Mouse (Mus musculus): ENCODE data around the gene Mmel1. TPM values are rescaled to one million over a fixed set of nuclear protein-coding genes. Genes with fewer than 3 reads are reported as not detected.

Gene Mmel1
- polyA plus RNA-seq, 1 experiment from 2014 or later, result 0.56 TPM

DNA sequence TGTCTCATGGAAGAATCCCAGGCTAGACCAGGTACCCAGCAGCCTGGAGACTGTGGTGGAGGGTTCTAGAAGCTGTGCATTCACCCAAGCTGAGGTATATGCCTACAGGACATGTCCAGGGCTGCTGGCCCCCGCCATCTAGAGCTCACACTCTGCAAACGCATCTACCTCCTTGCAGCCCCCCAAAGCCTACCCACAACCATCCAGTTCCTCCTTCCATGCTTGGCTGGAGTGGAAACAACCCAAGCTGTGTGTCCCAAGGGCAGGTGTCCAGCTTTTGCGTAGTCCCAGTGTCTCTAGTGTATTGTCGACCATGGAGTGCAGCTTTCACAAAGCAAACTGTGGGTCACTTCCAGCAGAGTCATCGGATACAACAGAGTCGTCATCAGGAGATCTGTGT lies 2.1 kb upstream of the Mmel1 start:
- no peaks in the 10 kb centered on the region for H3K9me3 ChIP-seq
- ATAC-seq (replicated peaks), result no peak
- no peak overlapping the region for H3K4me3 ChIP-seq
- no peaks in the 10 kb centered on the region; the same call in 1 of the 2 replicates for H3K27me3 ChIP-seq
- H3K4me1 ChIP-seq, result peaks cover 13% of the 10 kb centered on the region
- no peak overlapping the region for H3K27ac ChIP-seq (replicated peaks)
- WGBS, result 85% methylated on average over 6 of the region's 6 CpGs
- H3K4me2 ChIP-seq (replicated peaks), result no peak overlapping the region
- no peak overlapping the region for H3K9ac ChIP-seq (replicated peaks)
- no peaks in the 10 kb centered on the region for H3K36me3 ChIP-seq

DNA sequence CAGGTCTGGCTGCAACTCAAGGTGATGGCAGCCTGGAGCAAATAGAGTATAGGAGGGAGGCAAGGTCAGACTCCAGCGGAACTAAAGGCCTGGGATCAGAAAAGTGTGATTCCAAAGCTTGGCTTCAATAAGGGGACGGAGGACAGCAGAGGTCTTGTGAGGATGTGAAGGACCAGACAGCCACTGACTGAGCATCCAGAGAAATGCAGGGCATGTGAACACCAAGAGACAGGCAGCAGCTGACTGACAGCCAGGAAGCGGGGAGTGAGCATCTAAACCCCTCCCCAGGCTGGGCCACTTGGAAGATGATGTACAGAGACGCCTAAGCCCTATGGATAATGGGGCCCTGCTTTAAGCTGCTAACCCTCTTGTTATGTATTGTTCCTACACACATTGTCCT lies 1.3 kb downstream of the Mmel1 start:
- Histone ChIP-seq H3K27ac (replicated peaks) (no peak overlapping the region), H3K9ac (replicated peaks) (no peak overlapping the region), H3K27me3 (peaks cover 4% of the 10 kb centered on the region; the same call in 1 of the 2 replicates), H3K36me3 (no peaks in the 10 kb centered on the region), H3K4me3 (no peak overlapping the region), H3K9me3 (no peaks in the 10 kb centered on the region), H3K4me2 (replicated peaks) (no peak overlapping the region), H3K4me1 (no peaks in the 10 kb centered on the region)
- no peak for ATAC-seq (replicated peaks)
- WGBS, result 71% methylated on average over 4 of the region's 4 CpGs

DNA sequence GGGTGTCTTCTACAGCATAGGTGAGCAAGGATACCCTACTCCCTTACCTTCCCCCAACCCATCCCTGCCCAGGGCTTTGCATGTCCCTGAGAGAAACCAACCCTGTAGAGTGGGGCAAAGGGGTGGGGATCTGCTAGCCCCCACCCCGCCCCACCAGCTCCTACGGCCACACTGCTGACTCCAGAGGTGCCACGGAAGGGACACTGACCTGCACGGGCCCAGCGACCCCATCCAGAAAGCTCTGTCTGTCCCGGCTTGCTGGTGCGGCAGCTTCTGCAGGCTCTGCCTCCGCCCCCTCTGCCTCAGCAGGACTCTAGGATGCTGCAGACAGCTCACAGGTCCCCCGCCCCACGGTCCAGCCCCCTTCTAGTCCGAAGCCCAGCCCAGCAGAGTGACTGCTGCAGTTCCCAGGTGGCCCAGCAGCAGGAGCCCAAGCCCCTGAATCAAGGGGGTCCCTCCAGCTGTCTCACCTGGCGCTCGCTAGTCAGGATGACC lies 2.4 kb downstream of the Mmel1 start:
- 2% methylated on average over 13 of the region's 13 CpGs for WGBS
- H3K4me2 ChIP-seq (replicated peaks), result no peak overlapping the region
- no peak overlapping the region for H3K9ac ChIP-seq (replicated peaks)
- 0 out of 2 replicates have a peak, but pooled peaks have one; percentile 29 for ATAC-seq (replicated peaks)
- no peaks in the 10 kb centered on the region for H3K36me3 ChIP-seq
- peaks cover 4% of the 10 kb centered on the region; the same call in 1 of the 2 replicates for H3K27me3 ChIP-seq
- H3K4me3 ChIP-seq, result no peak overlapping the region
- H3K27ac ChIP-seq (replicated peaks), result no peak overlapping the region
- no peaks in the 10 kb centered on the region for H3K9me3 ChIP-seq
- H3K4me1 ChIP-seq, result no peaks in the 10 kb centered on the region

DNA sequence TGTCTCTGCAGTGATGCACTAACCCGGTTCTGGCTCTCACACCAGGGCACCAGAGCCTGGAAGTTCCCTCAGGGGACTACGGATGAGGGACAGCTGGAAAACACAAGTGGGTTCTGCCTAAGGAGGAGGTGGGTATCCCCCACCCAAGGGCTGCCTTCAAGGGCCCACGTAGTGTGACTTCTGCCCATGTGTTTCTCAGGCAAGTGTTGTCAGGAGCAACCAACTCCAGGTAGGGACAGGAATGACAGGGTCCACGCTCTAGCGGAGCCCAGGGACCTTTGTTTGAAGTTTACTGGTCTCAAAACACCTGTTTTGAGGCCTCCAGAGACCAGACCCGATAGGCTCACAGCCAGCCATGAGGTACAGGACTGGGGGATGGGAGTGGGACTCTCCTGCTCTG lies 3.8 kb downstream of the Mmel1 start:
- peaks cover 4% of the 10 kb centered on the region; the same call in 1 of the 2 replicates for H3K27me3 ChIP-seq
- no peak overlapping the region for H3K9ac ChIP-seq (replicated peaks)
- H3K27ac ChIP-seq (replicated peaks), result no peak overlapping the region
- WGBS, result 71% methylated on average over 6 of the region's 6 CpGs
- ATAC-seq (replicated peaks), result no peak
- H3K9me3 ChIP-seq, result no peaks in the 10 kb centered on the region
- no peaks in the 10 kb centered on the region for H3K36me3 ChIP-seq
- H3K4me1 ChIP-seq, result peaks cover 1% of the 10 kb centered on the region; the same call in 1 of the 2 replicates
- H3K4me3 ChIP-seq, result no peak overlapping the region
- no peak overlapping the region for H3K4me2 ChIP-seq (replicated peaks)

DNA sequence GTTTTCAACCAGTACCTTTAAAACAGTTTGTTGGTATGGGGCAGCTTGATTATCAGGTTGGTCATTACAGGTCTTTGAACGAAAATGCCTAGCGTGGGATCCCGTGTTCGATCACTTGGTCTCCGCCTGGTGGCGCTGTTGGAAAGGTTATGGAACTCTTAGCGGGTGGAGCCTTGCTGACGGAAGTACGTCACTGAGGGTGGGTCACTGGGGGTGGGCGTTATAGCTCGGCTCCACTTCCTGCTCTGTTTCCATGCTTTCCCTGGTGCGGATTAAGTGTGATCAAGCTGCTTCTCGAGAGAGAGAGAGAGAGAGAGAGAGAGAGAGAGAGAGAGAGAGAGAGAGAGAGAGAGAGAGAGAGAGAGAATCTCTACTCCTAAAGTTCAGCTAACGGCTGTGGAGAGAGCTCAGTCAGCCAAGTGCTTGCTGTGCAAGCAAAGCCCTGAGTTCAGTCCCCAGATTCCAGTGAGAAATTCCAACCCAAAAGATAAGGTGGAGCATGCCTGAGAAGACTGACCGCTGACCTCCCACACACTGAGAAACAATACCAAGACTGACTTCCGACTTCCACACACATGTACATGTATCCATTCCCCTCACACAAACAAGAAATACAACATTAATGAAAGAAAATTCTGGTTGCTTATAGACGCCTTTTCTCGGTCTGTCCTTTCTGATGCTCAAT lies 8.6 kb downstream of the Mmel1 start:
- Histone ChIP-seq H3K27ac (replicated peaks) (peak overlapping the region; percentile 62), H3K27me3 (0 out of 2 replicates have a peak, but pooled peaks cover 4% of the 10 kb centered on the region), H3K4me2 (replicated peaks) (peak overlapping the region; percentile 50), H3K4me1 (peaks cover 5% of the 10 kb centered on the region; the same call in 1 of the 2 replicates), H3K36me3 (no peaks in the 10 kb centered on the region), H3K9me3 (no peaks in the 10 kb centered on the region), H3K4me3 (peak overlapping the region; percentile 32), H3K9ac (replicated peaks) (peak overlapping the region; percentile 40; the same call in 1 of the 2 replicates)
- peak; percentile 95 for ATAC-seq (replicated peaks)
- WGBS, result 13% methylated on average over 17 of the region's 18 CpGs

DNA sequence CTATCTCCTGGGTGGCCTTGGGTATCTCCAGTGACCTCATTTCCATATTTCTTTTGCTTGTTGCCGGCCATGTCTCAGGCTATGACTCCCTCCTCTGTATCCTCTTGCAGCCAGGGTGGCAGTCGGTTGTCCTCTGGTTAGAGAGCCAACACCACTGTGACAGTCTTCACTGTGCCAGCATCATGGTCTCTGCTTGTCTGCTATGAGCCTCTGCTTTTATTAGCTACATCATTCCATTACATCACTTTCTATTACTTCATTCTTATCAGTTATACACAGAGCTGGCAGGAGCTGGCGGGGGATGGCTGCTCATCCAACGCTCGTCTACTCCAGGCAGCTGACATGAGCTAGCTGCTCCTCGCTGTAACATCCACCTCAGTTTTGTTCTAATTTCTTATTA lies 11.3 kb downstream of the Mmel1 start:
- peaks cover 5% of the 10 kb centered on the region; the same call in 1 of the 2 replicates for H3K4me1 ChIP-seq
- ATAC-seq (replicated peaks), result no peak
- H3K9ac ChIP-seq (replicated peaks), result no peak overlapping the region

DNA sequence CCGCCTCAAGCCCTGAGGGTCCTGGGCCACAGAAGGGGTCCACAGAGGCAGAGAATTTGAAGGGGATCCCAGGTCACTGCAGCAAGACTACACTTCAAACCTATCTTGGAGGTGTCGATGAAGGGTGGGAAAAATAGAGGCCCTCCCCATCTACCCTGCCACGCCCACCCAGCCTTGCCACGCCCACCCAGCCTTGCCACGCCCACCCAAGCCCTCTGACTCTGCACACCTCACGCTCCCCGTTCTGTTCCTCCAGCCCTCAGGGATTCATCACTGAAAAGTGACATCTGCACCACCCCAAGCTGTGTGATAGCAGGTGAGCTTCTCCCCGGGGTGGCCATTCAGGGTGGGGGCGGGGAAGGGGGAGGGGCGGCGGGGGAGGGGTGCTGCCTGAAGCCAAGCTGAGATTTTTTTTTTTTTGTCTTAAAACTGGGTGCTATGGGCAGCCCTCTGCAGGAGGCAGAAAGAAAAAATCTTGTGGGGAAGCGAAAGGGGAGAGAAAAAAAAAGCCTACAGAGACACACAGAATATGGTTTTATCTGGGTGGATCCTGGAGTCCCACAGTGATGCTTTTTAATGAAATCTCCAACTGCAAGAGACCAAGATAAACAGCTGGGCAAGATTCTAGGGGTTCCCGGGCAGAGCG lies 12.8 kb downstream of the Mmel1 start:
- ATAC-seq (replicated peaks), result no peak
- no peak overlapping the region for H3K4me3 ChIP-seq
- no peaks in the 10 kb centered on the region for H3K9me3 ChIP-seq
- H3K9ac ChIP-seq (replicated peaks), result no peak overlapping the region
- no peaks in the 10 kb centered on the region for H3K36me3 ChIP-seq
- no peak overlapping the region for H3K27ac ChIP-seq (replicated peaks)
- H3K4me2 ChIP-seq (replicated peaks), result no peak overlapping the region
- WGBS, result 30% methylated on average over 14 of the region's 14 CpGs
- H3K4me1 ChIP-seq, result peaks cover 5% of the 10 kb centered on the region; the same call in 1 of the 2 replicates
- H3K27me3 ChIP-seq, result no peaks in the 10 kb centered on the region

More for the DNA sequence above, 11.3 kb downstream of the Mmel1 start:
- H3K9me3 ChIP-seq, result no peaks in the 10 kb centered on the region
- no peaks in the 10 kb centered on the region for H3K27me3 ChIP-seq
- no peak overlapping the region for H3K27ac ChIP-seq (replicated peaks)
- no peak overlapping the region for H3K4me3 ChIP-seq
- WGBS, result 78% methylated on average over 6 of the region's 6 CpGs
- no peak overlapping the region for H3K4me2 ChIP-seq (replicated peaks)
- H3K36me3 ChIP-seq, result no peaks in the 10 kb centered on the region

DNA sequence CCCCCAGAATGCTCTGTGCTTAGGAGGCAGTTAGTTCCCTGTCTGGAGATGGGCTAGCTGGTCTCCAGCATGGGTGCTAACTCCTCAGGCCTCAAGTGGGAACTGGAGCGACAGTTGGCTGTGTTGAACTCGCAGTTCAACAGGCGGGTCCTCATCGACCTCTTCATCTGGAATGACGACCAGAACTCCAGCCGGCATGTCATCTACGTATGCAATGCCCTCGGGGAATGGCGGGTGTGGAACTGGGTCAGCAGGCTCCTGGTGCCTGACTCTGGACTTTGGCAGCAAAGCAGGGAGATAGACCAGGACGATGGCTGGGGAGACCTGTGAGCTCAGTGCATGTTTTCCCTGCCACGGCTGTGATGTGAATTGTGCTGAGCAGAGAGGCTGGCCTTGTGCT lies 16.0 kb downstream of the Mmel1 start:
- Histone ChIP-seq H3K27ac (replicated peaks) (no peak overlapping the region), H3K27me3 (no peaks in the 10 kb centered on the region), H3K9ac (replicated peaks) (no peak overlapping the region), H3K9me3 (no peaks in the 10 kb centered on the region), H3K4me3 (no peak overlapping the region), H3K36me3 (no peaks in the 10 kb centered on the region), H3K4me1 (no peaks in the 10 kb centered on the region), H3K4me2 (replicated peaks) (no peak overlapping the region)
- 87% methylated on average over 11 of the region's 11 CpGs for WGBS
- ATAC-seq (replicated peaks), result no peak

DNA sequence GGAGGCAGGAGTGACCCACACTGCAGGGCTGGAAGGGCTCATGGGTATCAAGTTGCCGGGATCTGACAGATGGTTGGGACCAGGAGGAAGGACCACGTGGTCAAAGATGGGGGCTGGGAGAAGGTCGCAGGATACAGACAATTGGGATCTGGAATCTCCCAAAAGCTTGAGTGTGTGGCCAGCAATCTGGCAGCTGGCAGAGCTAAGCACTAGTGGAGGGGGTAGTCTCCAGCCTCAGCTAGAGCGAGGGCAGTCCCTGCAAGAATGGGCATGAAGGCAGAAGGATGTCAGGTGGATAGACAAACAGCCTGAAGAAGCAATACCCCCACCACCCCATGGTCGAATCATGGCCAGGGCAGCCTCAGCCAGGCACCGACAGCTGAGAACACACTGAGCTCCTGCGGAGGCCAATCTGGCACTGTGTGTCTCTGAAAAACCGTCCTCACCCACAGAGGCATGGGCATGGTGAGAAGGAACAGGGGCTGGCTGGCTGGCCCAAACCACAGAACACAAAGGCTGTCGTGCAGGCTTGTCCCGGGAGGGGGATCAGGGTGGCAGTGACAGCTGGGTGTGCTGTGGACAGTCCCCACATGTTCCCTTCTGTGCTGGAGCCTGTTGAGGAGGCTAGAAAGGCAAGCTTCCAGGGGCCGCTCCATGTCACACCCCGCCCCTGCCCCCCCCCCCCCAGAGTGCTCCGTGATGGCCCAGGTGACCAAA lies 17.6 kb downstream of the Mmel1 start:
- H3K27me3 ChIP-seq, result no peaks in the 10 kb centered on the region

DNA sequence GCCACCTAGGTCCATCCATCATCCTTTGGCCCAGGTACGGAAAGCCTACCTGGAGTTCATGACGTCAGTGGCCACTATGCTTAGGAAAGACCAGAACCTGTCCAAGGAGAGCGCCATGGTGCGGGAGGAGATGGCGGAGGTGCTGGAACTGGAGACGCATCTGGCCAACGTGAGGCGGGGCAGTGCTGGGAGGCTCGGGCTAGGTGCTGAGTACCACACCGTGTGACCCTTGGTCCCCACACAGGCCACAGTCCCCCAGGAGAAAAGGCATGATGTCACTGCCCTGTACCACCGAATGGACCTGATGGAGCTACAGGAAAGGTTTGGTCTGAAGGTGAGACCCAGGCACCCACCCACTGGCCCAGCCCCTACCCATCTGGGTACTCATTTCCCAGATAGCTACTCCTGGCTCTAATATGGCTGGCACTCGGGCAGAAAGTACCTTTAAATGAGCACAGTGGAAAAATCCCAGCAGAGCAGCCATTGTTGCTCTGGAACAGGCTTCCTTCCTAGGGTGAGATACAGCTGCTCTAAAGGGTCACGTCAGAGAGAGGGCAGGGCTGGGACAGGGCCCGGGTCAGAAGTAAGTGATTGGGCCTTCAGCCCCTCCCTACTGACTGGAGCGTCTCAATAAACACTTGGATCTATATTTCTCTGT lies 18.3 kb downstream of the Mmel1 start:
- 86% methylated on average over 15 of the region's 15 CpGs for WGBS
- Histone ChIP-seq H3K4me1 (no peaks in the 10 kb centered on the region), H3K27ac (replicated peaks) (no peak overlapping the region), H3K36me3 (no peaks in the 10 kb centered on the region), H3K27me3 (no peaks in the 10 kb centered on the region), H3K9ac (replicated peaks) (no peak overlapping the region), H3K4me3 (no peak overlapping the region), H3K4me2 (replicated peaks) (no peak overlapping the region), H3K9me3 (no peaks in the 10 kb centered on the region)
- no peak for ATAC-seq (replicated peaks)

More for the DNA sequence above, 17.6 kb downstream of the Mmel1 start:
- Histone ChIP-seq H3K9ac (replicated peaks) (no peak overlapping the region), H3K4me2 (replicated peaks) (no peak overlapping the region), H3K4me3 (no peak overlapping the region), H3K9me3 (no peaks in the 10 kb centered on the region), H3K36me3 (no peaks in the 10 kb centered on the region), H3K4me1 (no peaks in the 10 kb centered on the region), H3K27ac (replicated peaks) (no peak overlapping the region)
- no peak for ATAC-seq (replicated peaks)
- 68% methylated on average over 13 of the region's 13 CpGs for WGBS

DNA sequence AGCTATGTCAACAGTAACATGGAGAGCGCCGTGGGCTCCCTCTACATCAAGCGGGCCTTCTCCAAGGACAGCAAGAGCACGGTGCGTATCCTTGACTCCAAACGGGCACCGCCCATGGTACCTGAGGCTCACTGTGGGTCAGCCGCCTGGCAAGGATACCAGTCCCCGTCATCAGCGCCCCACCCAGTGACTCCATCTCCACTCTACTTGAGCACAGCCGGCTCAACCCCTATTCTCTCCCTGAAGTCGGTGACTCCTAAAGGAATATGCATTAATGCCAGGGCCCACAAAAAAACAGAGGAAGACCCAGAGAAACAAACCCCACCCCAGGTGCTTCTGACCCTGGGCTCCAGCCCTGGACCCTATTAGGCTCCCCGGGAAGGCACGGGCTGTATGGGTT lies 21.5 kb downstream of the Mmel1 start:
- Histone ChIP-seq H3K4me3 (no peak overlapping the region), H3K4me2 (replicated peaks) (no peak overlapping the region), H3K9me3 (no peaks in the 10 kb centered on the region), H3K36me3 (no peaks in the 10 kb centered on the region), H3K27me3 (no peaks in the 10 kb centered on the region), H3K9ac (replicated peaks) (no peak overlapping the region), H3K27ac (replicated peaks) (no peak overlapping the region), H3K4me1 (no peaks in the 10 kb centered on the region)
- no peak for ATAC-seq (replicated peaks)
- WGBS, result 92% methylated on average over 14 of the region's 14 CpGs

Measured in forebrain, embryonic 15.5 days (tissue).